Mouse (Mus musculus): ENCODE results near the gene Zzef1. TPM values are rescaled to one million over a fixed set of nuclear protein-coding genes. Genes with fewer than 3 reads are reported as not detected.

Gene Zzef1
- polyA plus RNA-seq, 1 experiment from 2014 or later, result 4.2 TPM

- Histone ChIP-seq H3K36me3 (ENCODE audit: control insufficient read depth, insufficient read depth) (no peaks in the 10 kb centered on the region), H3K27me3 (ENCODE audit: control insufficient read depth, insufficient read depth, low read depth, low read length) (no peaks in the 10 kb centered on the region), H3K4me1 (ENCODE audit: control insufficient read depth, low read depth, low read length) (no peaks in the 10 kb centered on the region), H3K9ac (ENCODE audit: low read depth, low read length) (no peak overlapping the region), H3K9me3 (replicated peaks; ENCODE audit: control insufficient read depth, low read length) (no peaks in the 10 kb centered on the region), H3K4me2 (ENCODE audit: low read depth, low read length) (no peak overlapping the region), H3K4me3 (ENCODE audit: low read depth, low read length) (no peak overlapping the region), H3K27ac (ENCODE audit: low read length) (no peak overlapping the region)
- ATAC-seq (ENCODE audit: low read depth), result no peak
- 71% methylated on average over 2 of the region's 2 CpGs for WGBS (ENCODE audit: insufficient replicate concordance)
Observed at GRCm38 (mm10) chr11:72814188-72814587, 18.2 kb downstream of the Zzef1 start.

DNA sequence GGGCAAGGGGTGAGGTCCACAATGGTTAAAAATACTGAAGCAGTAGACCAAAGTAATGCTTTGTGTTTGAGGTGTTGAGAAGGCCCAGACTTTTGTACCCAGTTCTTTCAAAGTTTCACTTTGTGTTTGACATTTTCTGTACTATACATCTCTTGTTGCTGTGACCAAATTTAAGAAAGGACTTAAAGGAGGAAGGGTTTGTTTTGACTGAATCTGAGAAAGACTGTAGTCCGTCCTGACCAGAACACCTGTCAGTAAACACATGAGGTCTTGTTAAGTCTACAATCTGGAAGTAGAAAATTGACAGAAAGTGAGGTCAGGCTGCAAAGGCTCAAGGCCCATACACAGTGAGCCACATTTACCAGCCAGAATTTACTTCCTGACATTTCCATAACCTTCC is 20.8 kb downstream of the Zzef1 start:
- no peak overlapping the region for H3K4me3 ChIP-seq (ENCODE audit: low read depth, low read length)
- peaks cover 4% of the 10 kb centered on the region for H3K36me3 ChIP-seq (ENCODE audit: control insufficient read depth, insufficient read depth)
- H3K4me1 ChIP-seq (ENCODE audit: control insufficient read depth, low read depth, low read length), result no peaks in the 10 kb centered on the region
- H3K4me2 ChIP-seq (ENCODE audit: low read depth, low read length), result no peak overlapping the region
- 54% methylated on average over 1 of the region's 1 CpGs for WGBS (ENCODE audit: insufficient replicate concordance)
- no peak overlapping the region for H3K27ac ChIP-seq (ENCODE audit: low read length)
- H3K27me3 ChIP-seq (ENCODE audit: control insufficient read depth, insufficient read depth, low read depth, low read length), result no peaks in the 10 kb centered on the region
- H3K9ac ChIP-seq (ENCODE audit: low read depth, low read length), result no peak overlapping the region
- no peak for ATAC-seq (ENCODE audit: low read depth)
- no peaks in the 10 kb centered on the region for H3K9me3 ChIP-seq (replicated peaks; ENCODE audit: control insufficient read depth, low read length)

DNA sequence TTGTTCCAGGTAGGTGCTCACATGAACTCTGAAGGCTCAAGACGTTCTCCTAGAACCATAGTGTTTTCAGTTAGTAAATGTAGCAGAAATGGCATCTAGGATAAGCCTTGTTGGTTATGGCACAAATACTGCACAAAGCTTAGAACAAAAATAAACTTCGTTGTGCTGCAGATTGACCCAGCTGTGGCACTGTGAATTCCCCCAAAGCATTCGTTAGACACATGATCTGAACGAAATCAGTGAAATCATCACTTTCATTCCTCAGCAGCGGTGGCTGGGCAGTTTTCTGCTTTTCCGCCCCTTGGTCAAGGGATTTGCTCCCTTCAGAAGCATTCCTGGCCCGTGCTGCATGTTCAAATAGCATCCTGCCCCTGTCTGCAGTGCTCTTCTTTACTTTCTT is 22.0 kb downstream of the Zzef1 start:
- H3K36me3 ChIP-seq (ENCODE audit: control insufficient read depth, insufficient read depth), result peaks cover 4% of the 10 kb centered on the region
- ATAC-seq (ENCODE audit: low read depth), result no peak
- no peaks in the 10 kb centered on the region for H3K9me3 ChIP-seq (replicated peaks; ENCODE audit: control insufficient read depth, low read length)
- no peak overlapping the region for H3K27ac ChIP-seq (ENCODE audit: low read length)
- no peak overlapping the region for H3K4me3 ChIP-seq (ENCODE audit: low read depth, low read length)
- H3K4me2 ChIP-seq (ENCODE audit: low read depth, low read length), result no peak overlapping the region
- 79% methylated on average over 7 of the region's 7 CpGs for WGBS (ENCODE audit: insufficient replicate concordance)
- H3K27me3 ChIP-seq (ENCODE audit: control insufficient read depth, insufficient read depth, low read depth, low read length), result no peaks in the 10 kb centered on the region
- H3K4me1 ChIP-seq (ENCODE audit: control insufficient read depth, low read depth, low read length), result no peaks in the 10 kb centered on the region
- H3K9ac ChIP-seq (ENCODE audit: low read depth, low read length), result no peak overlapping the region

DNA sequence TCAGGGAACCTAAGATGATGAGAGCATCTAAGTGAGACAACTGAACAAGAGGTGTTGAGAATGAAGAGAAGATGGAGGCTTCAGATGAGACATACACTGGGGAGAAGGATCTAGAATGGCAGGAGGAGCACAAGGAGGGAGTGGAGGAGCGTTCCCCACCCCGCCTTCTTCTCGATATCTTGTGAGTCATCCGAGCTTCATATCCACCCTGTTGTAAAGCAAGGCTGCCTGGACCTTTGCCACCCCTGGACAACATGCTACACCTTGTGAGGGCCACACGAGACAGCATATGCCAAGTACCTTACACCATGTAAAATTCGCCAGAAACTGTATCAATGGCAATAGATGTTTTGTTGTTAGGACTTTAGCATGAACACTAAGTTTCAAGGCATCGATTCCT is 25.0 kb downstream of the Zzef1 start:
- Histone ChIP-seq H3K4me2 (ENCODE audit: low read depth, low read length) (no peak overlapping the region), H3K27ac (ENCODE audit: low read length) (no peak overlapping the region), H3K9ac (ENCODE audit: low read depth, low read length) (no peak overlapping the region), H3K36me3 (ENCODE audit: control insufficient read depth, insufficient read depth) (peaks cover 9% of the 10 kb centered on the region), H3K9me3 (replicated peaks; ENCODE audit: control insufficient read depth, low read length) (no peaks in the 10 kb centered on the region), H3K4me3 (ENCODE audit: low read depth, low read length) (no peak overlapping the region), H3K4me1 (ENCODE audit: control insufficient read depth, low read depth, low read length) (no peaks in the 10 kb centered on the region), H3K27me3 (ENCODE audit: control insufficient read depth, insufficient read depth, low read depth, low read length) (no peaks in the 10 kb centered on the region)
- no peak for ATAC-seq (ENCODE audit: low read depth)
- WGBS (ENCODE audit: insufficient replicate concordance), result 77% methylated on average over 7 of the region's 7 CpGs

GRCm38 (mm10) chr11:72829869-72830268 is 33.8 kb downstream of the Zzef1 start:
- Histone ChIP-seq H3K36me3 (ENCODE audit: control insufficient read depth, insufficient read depth) (peaks cover 15% of the 10 kb centered on the region), H3K9me3 (replicated peaks; ENCODE audit: control insufficient read depth, low read length) (no peaks in the 10 kb centered on the region), H3K27me3 (ENCODE audit: control insufficient read depth, insufficient read depth, low read depth, low read length) (no peaks in the 10 kb centered on the region)

DNA sequence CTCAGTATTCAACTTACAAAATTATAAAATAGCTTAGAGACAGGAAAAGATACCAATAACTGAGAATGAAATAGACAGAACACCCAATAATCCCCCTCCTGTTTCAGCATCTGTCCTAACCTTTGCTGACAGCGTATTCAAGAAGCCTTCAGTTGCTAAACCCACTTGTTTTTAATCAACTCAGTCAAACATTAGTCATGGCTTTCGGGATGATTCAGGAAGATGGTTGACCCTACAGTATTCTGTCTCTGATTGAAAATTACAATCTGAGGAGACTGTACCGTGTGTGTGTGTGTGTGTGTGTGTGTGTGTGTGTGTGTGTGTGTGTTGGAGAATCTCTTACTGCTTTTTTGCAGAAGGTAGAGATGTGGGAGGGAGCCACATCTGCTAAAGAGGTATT is 46.7 kb downstream of the Zzef1 start:
- Histone ChIP-seq H3K4me1 (ENCODE audit: control insufficient read depth, low read depth, low read length) (no peaks in the 10 kb centered on the region), H3K27me3 (ENCODE audit: control insufficient read depth, insufficient read depth, low read depth, low read length) (no peaks in the 10 kb centered on the region), H3K9ac (ENCODE audit: low read depth, low read length) (no peak overlapping the region), H3K27ac (ENCODE audit: low read length) (no peak overlapping the region), H3K9me3 (replicated peaks; ENCODE audit: control insufficient read depth, low read length) (no peaks in the 10 kb centered on the region), H3K4me3 (ENCODE audit: low read depth, low read length) (no peak overlapping the region), H3K36me3 (ENCODE audit: control insufficient read depth, insufficient read depth) (0 out of 2 replicates have a peak, but pooled peaks cover 6% of the 10 kb centered on the region), H3K4me2 (ENCODE audit: low read depth, low read length) (no peak overlapping the region)
- no peak for ATAC-seq (ENCODE audit: low read depth)
- 76% methylated on average over 3 of the region's 3 CpGs for WGBS (ENCODE audit: insufficient replicate concordance)

More at GRCm38 (mm10) chr11:72829869-72830268, 33.8 kb downstream of the Zzef1 start:
- ATAC-seq (ENCODE audit: low read depth), result no peak
- 69% methylated on average over 3 of the region's 3 CpGs for WGBS (ENCODE audit: insufficient replicate concordance)
- H3K4me2 ChIP-seq (ENCODE audit: low read depth, low read length), result no peak overlapping the region
- no peak overlapping the region for H3K27ac ChIP-seq (ENCODE audit: low read length)
- H3K9ac ChIP-seq (ENCODE audit: low read depth, low read length), result no peak overlapping the region
- no peaks in the 10 kb centered on the region for H3K4me1 ChIP-seq (ENCODE audit: control insufficient read depth, low read depth, low read length)
- H3K4me3 ChIP-seq (ENCODE audit: low read depth, low read length), result no peak overlapping the region

- Histone ChIP-seq H3K27ac (ENCODE audit: low read length) (no peak overlapping the region), H3K9me3 (replicated peaks; ENCODE audit: control insufficient read depth, low read length) (no peaks in the 10 kb centered on the region), H3K4me3 (ENCODE audit: low read depth, low read length) (no peak overlapping the region), H3K36me3 (ENCODE audit: control insufficient read depth, insufficient read depth) (0 out of 2 replicates have a peak, but pooled peaks cover 6% of the 10 kb centered on the region), H3K9ac (ENCODE audit: low read depth, low read length) (no peak overlapping the region), H3K4me2 (ENCODE audit: low read depth, low read length) (no peak overlapping the region), H3K4me1 (ENCODE audit: control insufficient read depth, low read depth, low read length) (no peaks in the 10 kb centered on the region), H3K27me3 (ENCODE audit: control insufficient read depth, insufficient read depth, low read depth, low read length) (no peaks in the 10 kb centered on the region)
- no peak for ATAC-seq (ENCODE audit: low read depth)
Observed at GRCm38 (mm10) chr11:72843576-72843975, 47.5 kb downstream of the Zzef1 start.

DNA sequence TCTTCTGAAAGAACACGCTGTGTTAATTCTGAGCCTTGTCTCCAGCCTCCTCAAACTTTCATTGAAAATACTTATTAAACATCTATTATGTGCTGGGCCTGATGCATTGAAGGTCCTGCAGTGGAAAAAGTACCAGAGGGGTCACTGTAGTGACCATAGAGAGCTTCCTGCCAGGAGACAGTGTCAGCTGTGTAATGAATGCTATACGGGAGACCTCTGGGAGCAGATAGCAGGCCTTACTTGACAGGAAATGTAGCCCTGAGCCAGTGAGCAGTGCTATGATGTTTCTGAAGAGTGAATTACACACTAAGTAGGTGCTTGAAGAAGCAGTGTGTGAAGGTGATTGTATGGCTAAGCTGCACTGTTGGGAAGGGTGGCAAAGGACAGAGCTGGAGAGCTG is 49.5 kb downstream of the Zzef1 start:
- WGBS (ENCODE audit: insufficient replicate concordance), result 77% methylated on average over 2 of the region's 2 CpGs
- no peaks in the 10 kb centered on the region for H3K27me3 ChIP-seq (ENCODE audit: control insufficient read depth, insufficient read depth, low read depth, low read length)

GRCm38 (mm10) chr11:72846685-72847084 is 50.7 kb downstream of the Zzef1 start:
- Histone ChIP-seq H3K9me3 (replicated peaks; ENCODE audit: control insufficient read depth, low read length) (no peaks in the 10 kb centered on the region), H3K4me1 (ENCODE audit: control insufficient read depth, low read depth, low read length) (no peaks in the 10 kb centered on the region), H3K4me3 (ENCODE audit: low read depth, low read length) (no peak overlapping the region), H3K4me2 (ENCODE audit: low read depth, low read length) (no peak overlapping the region), H3K27me3 (ENCODE audit: control insufficient read depth, insufficient read depth, low read depth, low read length) (no peaks in the 10 kb centered on the region), H3K27ac (ENCODE audit: low read length) (no peak overlapping the region), H3K9ac (ENCODE audit: low read depth, low read length) (no peak overlapping the region), H3K36me3 (ENCODE audit: control insufficient read depth, insufficient read depth) (peaks cover 9% of the 10 kb centered on the region)
- ATAC-seq (ENCODE audit: low read depth), result no peak

More for the DNA sequence above, 49.5 kb downstream of the Zzef1 start:
- Histone ChIP-seq H3K9me3 (replicated peaks; ENCODE audit: control insufficient read depth, low read length) (no peaks in the 10 kb centered on the region), H3K36me3 (ENCODE audit: control insufficient read depth, insufficient read depth) (peaks cover 6% of the 10 kb centered on the region; the same call in 1 of the 2 replicates), H3K4me1 (ENCODE audit: control insufficient read depth, low read depth, low read length) (no peaks in the 10 kb centered on the region), H3K9ac (ENCODE audit: low read depth, low read length) (no peak overlapping the region), H3K4me2 (ENCODE audit: low read depth, low read length) (no peak overlapping the region), H3K4me3 (ENCODE audit: low read depth, low read length) (no peak overlapping the region), H3K27ac (ENCODE audit: low read length) (no peak overlapping the region)
- no peak for ATAC-seq (ENCODE audit: low read depth)

Measured in liver, embryonic 16.5 days (tissue).